Mouse (Mus musculus) limb, embryonic 14.5 days (tissue): ENCODE data around the gene Snx29. TPM values are rescaled to one million over a fixed set of nuclear protein-coding genes. Genes with fewer than 3 reads are reported as not detected.

Experiments
- ATAC-seq: fragments of 200-750 bp; cut with Nextera tagmentation; 2 replicates; pipeline ENCODE4 v1.8.0; 2017; ENCODE audit warnings: low read depth, moderate number of reproducible peaks, moderate TSS enrichment; ENCODE audit not compliant: low FRiP score
- DNase-seq: peaks from one replicate; pipeline ENCODE4 v3.0.0-alpha.2; 2015; ENCODE audit warnings: low spot score
- H3K27ac ChIP-seq: fragments of 300-500 bp; sonication (generic); replicated peaks from 2 replicates; pipeline ENCODE4 v1.5.1; 2014; ENCODE audit warnings: low read depth, mild to moderate bottlenecking, low read length, moderate library complexity, mixed read lengths
- H3K27me3 ChIP-seq: fragments of 300-500 bp; sonication (generic); 2 replicates; pipeline ENCODE4 v1.6.1; 2014; ENCODE audit warnings: low read length, mixed read lengths; ENCODE audit not compliant: control insufficient read depth, insufficient read depth
- H3K36me3 ChIP-seq: fragments of 300-500 bp; sonication (generic); 2 replicates; pipeline ENCODE4 v1.6.1; 2014; ENCODE audit warnings: mild to moderate bottlenecking, low read length, moderate library complexity, mixed read lengths; ENCODE audit not compliant: control insufficient read depth, insufficient read depth
- H3K4me1 ChIP-seq: fragments of 300-500 bp; sonication (generic); 2 replicates; pipeline ENCODE4 v1.6.1; 2014; ENCODE audit warnings: antibody characterized with exemption, low read length, mixed read lengths; ENCODE audit not compliant: control insufficient read depth, insufficient read depth
- H3K4me2 ChIP-seq: fragments of 300-500 bp; sonication (generic); replicated peaks from 2 replicates; pipeline ENCODE4 v1.6.1; 2014; ENCODE audit warnings: low read depth, mild to moderate bottlenecking, low read length, moderate library complexity; ENCODE audit not compliant: severe bottlenecking
- H3K4me3 ChIP-seq: fragments of 300-500 bp; sonication (generic); replicated peaks from 2 replicates; pipeline ENCODE4 v1.5.1; 2014; ENCODE audit warnings: low read length
- H3K9ac ChIP-seq: fragments of 300-500 bp; sonication (generic); 2 replicates; pipeline ENCODE4 v1.6.1; 2014; ENCODE audit warnings: mild to moderate bottlenecking, low read depth, low read length, moderate library complexity; ENCODE audit not compliant: severe bottlenecking
- H3K9me3 ChIP-seq: fragments of 300-500 bp; sonication (generic); 2 replicates; pipeline ENCODE4 v1.6.1; 2016; ENCODE audit warnings: low read length; ENCODE audit not compliant: control insufficient read depth
- POLR2A ChIP-seq: fragments of 200-500 bp; IDR thresholded peaks from 2 replicates; pipeline ENCODE4 v1.8.0; 2012; ENCODE audit warnings: inconsistent platforms, mild to moderate bottlenecking, moderate library complexity, borderline replicate concordance; ENCODE audit not compliant: insufficient read depth, insufficient read length; ENCODE audit errors: extremely low read depth
- WGBS: fragments of 180-500 bp; shearing (Covaris S2); extraction: QIAGEN DNeasy Blood & Tissue Kit; methylation state at CpG from one replicate; pipeline ENCODE4 v1.1.7; 2014; 5-methylcytosine and 5-hydroxymethylcytosine counted together
- polyA plus RNA-seq, 2 experiments: library from polyadenylated mRNA; depleted of rRNA in 1 of 2; stranded (reverse) in 1 of 2; unstranded in 1 of 2; fragments of >200 nt; fragmentation: Nextera tagmentation in 1 of 2; extraction: Ambion mirVana in 1 of 2; gene quantifications; 2 replicates each; pipeline versions ENCODE4 v1.2.1 to v1.2.3; 2012 to 2014

Snx29 gene
- polyA plus RNA-seq, 2 experiments, result 4.9 to 9.3 TPM

GRCm38 (mm10) chr16:11468533-11469179 lies 145.9 kb downstream of the Snx29 start:
- Histone ChIP-seq H3K4me1 (no peaks in the 10 kb centered on the region), H3K9ac (no peak overlapping the region), H3K4me3 (no peak overlapping the region), H3K4me2 (no peak overlapping the region), H3K9me3 (no peaks in the 10 kb centered on the region), H3K27ac (no peak overlapping the region), H3K27me3 (no peaks in the 10 kb centered on the region), H3K36me3 (no peaks in the 10 kb centered on the region)
- 56% methylated on average over 15 of the region's 15 CpGs for WGBS
- TF ChIP-seq POLR2A, result no peak
- peak; percentile 48 for DNase-seq
- ATAC-seq, result no peak

DNA sequence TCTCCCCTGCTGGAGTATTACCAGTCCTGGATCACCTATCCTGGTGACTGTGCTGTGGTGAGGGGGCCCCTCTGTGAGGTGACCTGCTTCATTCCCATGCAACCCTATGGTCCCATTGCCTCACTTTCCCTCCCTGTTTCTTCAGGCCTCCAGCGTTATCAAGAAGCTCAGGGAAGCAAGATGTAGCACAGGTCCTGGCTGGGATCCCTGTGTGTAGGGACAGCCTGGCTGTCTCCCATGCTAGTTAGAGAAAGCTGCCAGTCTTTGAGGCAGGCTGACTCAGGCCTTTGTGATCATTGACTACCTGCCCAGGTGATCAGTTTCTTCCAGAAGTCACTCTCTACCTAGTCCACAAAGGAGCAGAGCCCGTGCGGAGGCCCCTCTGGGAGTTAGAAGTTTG lies 146.8 kb downstream of the Snx29 start:
- Histone ChIP-seq H3K36me3 (no peaks in the 10 kb centered on the region), H3K4me2 (no peak overlapping the region), H3K4me3 (no peak overlapping the region), H3K27me3 (no peaks in the 10 kb centered on the region), H3K27ac (no peak overlapping the region), H3K9ac (no peak overlapping the region), H3K9me3 (no peaks in the 10 kb centered on the region), H3K4me1 (no peaks in the 10 kb centered on the region)
- DNase-seq, result no peak
- ATAC-seq, result no peak
- WGBS, result 82% methylated on average over 3 of the region's 3 CpGs
- TF ChIP-seq POLR2A, result no peak

- 70% methylated on average over 2 of the region's 2 CpGs for WGBS
- no peaks in the 10 kb centered on the region for H3K27me3 ChIP-seq
- H3K9me3 ChIP-seq, result no peaks in the 10 kb centered on the region
- no peaks in the 10 kb centered on the region for H3K36me3 ChIP-seq
- no peak overlapping the region for H3K4me3 ChIP-seq
- no peak overlapping the region for H3K9ac ChIP-seq
- H3K27ac ChIP-seq, result no peak overlapping the region
- TF ChIP-seq POLR2A, result no peak
- H3K4me2 ChIP-seq, result no peak overlapping the region
- ATAC-seq (no peak), DNase-seq (no peak)
- H3K4me1 ChIP-seq, result no peaks in the 10 kb centered on the region
Observed at GRCm38 (mm10) chr16:11471246-11471645, 148.5 kb downstream of the Snx29 start.

DNA sequence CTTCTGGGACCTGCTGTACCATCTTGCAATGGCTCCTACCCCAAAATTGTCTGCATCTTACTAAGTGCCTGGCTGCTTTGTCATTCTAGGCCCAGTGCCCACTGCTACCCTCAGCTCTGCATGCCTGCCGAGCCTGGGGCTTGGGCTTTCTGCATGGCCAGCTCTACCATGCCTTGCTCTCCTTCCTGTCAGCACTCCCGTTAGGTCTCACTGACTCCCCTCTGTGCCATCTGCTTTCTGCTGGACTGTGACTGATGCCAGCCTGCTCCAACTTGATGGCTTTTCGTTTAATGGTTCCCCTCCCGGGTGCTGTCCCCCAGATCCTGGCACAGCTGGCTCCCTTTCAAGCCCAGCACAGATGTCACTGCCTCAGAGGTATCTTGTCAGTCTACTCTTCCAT lies 150.1 kb downstream of the Snx29 start:
- H3K4me1 ChIP-seq, result no peaks in the 10 kb centered on the region
- no peaks in the 10 kb centered on the region for H3K9me3 ChIP-seq
- no peak for TF ChIP-seq POLR2A
- no peak overlapping the region for H3K4me2 ChIP-seq
- H3K9ac ChIP-seq, result no peak overlapping the region
- H3K27ac ChIP-seq, result no peak overlapping the region
- no peaks in the 10 kb centered on the region for H3K27me3 ChIP-seq
- ATAC-seq, result no peak
- 87% methylated on average over 4 of the region's 4 CpGs for WGBS
- no peaks in the 10 kb centered on the region for H3K36me3 ChIP-seq
- no peak overlapping the region for H3K4me3 ChIP-seq
- DNase-seq, result no peak

DNA sequence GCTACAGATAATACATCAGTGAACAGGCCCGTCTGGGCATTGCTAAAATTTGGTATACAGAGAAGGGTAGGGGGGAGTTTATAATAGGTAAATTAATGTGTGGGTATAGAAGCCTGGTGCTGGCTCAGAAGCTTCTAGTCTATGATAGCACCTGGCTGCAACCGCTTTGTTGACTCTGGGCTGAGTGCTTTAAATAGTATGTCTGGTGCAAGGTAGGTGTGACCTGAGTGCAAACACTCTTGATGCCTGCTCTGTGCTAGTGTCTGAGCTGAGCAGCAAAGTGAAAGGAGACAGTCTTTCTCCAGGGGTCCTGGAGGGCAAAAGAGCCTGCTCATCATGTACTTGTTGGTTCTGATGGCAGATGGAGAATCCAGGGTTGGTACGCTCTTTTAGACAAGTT lies 150.8 kb downstream of the Snx29 start:
- Histone ChIP-seq H3K9me3 (no peaks in the 10 kb centered on the region), H3K4me3 (no peak overlapping the region), H3K36me3 (no peaks in the 10 kb centered on the region), H3K4me1 (no peaks in the 10 kb centered on the region), H3K4me2 (no peak overlapping the region), H3K27ac (no peak overlapping the region), H3K9ac (no peak overlapping the region), H3K27me3 (no peaks in the 10 kb centered on the region)
- WGBS, result 73% methylated on average over 3 of the region's 3 CpGs
- ATAC-seq, result no peak
- DNase-seq, result no peak
- TF ChIP-seq POLR2A, result no peak

GRCm38 (mm10) chr16:11473893-11474505 lies 151.3 kb downstream of the Snx29 start:
- Histone ChIP-seq H3K9me3 (no peaks in the 10 kb centered on the region), H3K4me1 (no peaks in the 10 kb centered on the region), H3K4me3 (no peak overlapping the region), H3K4me2 (no peak overlapping the region), H3K9ac (no peak overlapping the region), H3K36me3 (no peaks in the 10 kb centered on the region), H3K27me3 (no peaks in the 10 kb centered on the region), H3K27ac (no peak overlapping the region)
- ATAC-seq, result no peak
- WGBS, result 77% methylated on average over 6 of the region's 6 CpGs
- no peak for TF ChIP-seq POLR2A
- DNase-seq, result no peak
